Mouse (Mus musculus) midbrain, embryonic 11.5 days (tissue): Measurements from ENCODE around the gene Zkscan14. TPM values are rescaled to one million over a fixed set of nuclear protein-coding genes. Genes with fewer than 3 reads are reported as not detected.
"Not testable (repeated sequence)": the region's sequence is repeated elsewhere in the genome, so short reads cannot be mapped to it uniquely, and the experiment has no call there.

Experiments used
- ATAC-seq: fragments of 200-750 bp; cut with Nextera tagmentation; 2 replicates; pipeline ENCODE4 v1.8.0; 2017; ENCODE audit warnings: moderate TSS enrichment, moderate library complexity; ENCODE audit not compliant: low FRiP score
- DNase-seq: peaks from one replicate; pipeline ENCODE4 v3.0.0; 2015; ENCODE audit warnings: low spot score; ENCODE audit errors: missing footprints
- H3K27ac ChIP-seq: fragments of 300-500 bp; sonication (generic); 2 replicates; pipeline ENCODE4 v1.5.1; 2014; ENCODE audit warnings: low read depth, low read length
- H3K27me3 ChIP-seq: fragments of 300-500 bp; sonication (generic); 2 replicates; pipeline ENCODE4 v1.6.1; 2014; ENCODE audit warnings: mild to moderate bottlenecking, low read length, moderate library complexity, mixed read lengths; ENCODE audit not compliant: control insufficient read depth, insufficient read depth
- H3K36me3 ChIP-seq: fragments of 300-500 bp; sonication (generic); 2 replicates; pipeline ENCODE4 v1.6.1; 2014; ENCODE audit warnings: mild to moderate bottlenecking, low read length, moderate library complexity, mixed read lengths; ENCODE audit not compliant: control insufficient read depth, insufficient read depth
- H3K4me1 ChIP-seq: fragments of 300-500 bp; sonication (generic); 2 replicates; pipeline ENCODE4 v1.6.1; 2014; ENCODE audit warnings: low read length; ENCODE audit not compliant: control insufficient read depth, insufficient read depth
- H3K4me2 ChIP-seq: fragments of 300-500 bp; sonication (generic); 2 replicates; pipeline ENCODE4 v1.6.1; 2014; ENCODE audit warnings: mild to moderate bottlenecking, moderate library complexity
- H3K4me3 ChIP-seq: fragments of 300-500 bp; sonication (generic); 2 replicates; pipeline ENCODE4 v1.5.1; 2014; ENCODE audit warnings: low read depth, low read length
- H3K9ac ChIP-seq: fragments of 300-500 bp; sonication (generic); 2 replicates; pipeline ENCODE4 v1.6.1; 2014; ENCODE audit warnings: low read length
- H3K9me3 ChIP-seq: fragments of 300-500 bp; sonication (generic); 2 replicates; pipeline ENCODE4 v1.6.1; 2016; ENCODE audit warnings: low read length; ENCODE audit not compliant: control insufficient read depth
- WGBS: fragments of 180-500 bp; shearing (Covaris S2); extraction: QIAGEN DNeasy Blood & Tissue Kit; methylation state at CpG from one replicate; pipeline ENCODE4 v1.1.7; 2014; 5-methylcytosine and 5-hydroxymethylcytosine counted together
- polyA plus RNA-seq: library from polyadenylated mRNA; unstranded; fragments of >200 nt; fragmentation: Nextera tagmentation; extraction: Ambion mirVana; gene quantifications from 2 replicates; pipeline ENCODE4 v1.2.1, GENCODE M21; 2014

Zkscan14 gene
- 8.8 and 9.6 TPM in 2 replicates for polyA plus RNA-seq

DNA sequence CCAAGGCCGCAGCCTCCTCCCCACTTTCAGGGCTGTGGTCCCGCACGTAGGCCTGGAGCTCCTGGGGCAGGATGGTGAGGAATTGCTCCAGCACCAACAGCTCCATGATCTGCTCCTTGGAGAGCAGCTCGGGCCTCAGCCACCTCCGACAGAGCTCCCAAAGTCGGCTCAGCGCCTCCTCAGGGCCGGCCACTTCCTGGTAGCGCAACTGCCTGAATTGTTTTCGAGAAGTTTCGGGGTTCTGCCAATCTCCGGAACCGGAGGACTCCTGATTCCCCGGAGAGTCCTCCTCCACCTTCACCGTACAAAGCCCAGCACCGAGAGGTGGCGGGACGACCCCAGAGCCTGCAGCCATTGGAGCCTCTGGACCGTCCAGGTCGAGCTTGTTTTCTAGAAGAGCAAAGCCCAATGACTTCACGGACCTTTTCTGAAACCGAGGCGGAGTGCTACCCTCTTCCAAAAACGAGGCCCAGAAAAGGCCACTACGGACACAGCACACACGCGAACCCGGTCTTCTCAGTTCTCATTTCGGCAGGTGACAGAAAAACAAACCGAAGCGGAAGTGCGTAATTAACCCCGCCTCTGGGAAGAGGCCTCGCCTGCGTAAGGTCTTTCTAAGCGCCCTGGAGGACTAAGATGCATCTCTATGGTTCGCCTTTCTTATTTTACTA is at the start of gene Zkscan14:
TSS of gene Zkscan14 (minus strand) at position 548 of the 671 bp plus-strand sequence.
- peaks cover 14% of the 10 kb centered on the region for H3K4me1 ChIP-seq
- H3K4me2 ChIP-seq, result peak within 1 kb of the TSS; percentile 80
- H3K27ac ChIP-seq, result no peak within 1 kb of the TSS; the same call in 1 of the 2 replicates
- peak within 1 kb of the TSS; percentile 78 for H3K4me3 ChIP-seq
- 2% methylated on average over 37 of the region's 37 CpGs for WGBS
- peak within 1 kb of the TSS; percentile 68 for H3K9ac ChIP-seq
- no peaks in the 10 kb centered on the region for H3K27me3 ChIP-seq
- H3K9me3 ChIP-seq, result no peaks in the 10 kb centered on the region
- DNase-seq (peak; percentile 97), ATAC-seq (peak; percentile 28; the same call in 1 of the 2 replicates)
- no peaks in the 10 kb centered on the region for H3K36me3 ChIP-seq

GRCm38 (mm10) chr5:145249520-145249919 is 47.9 kb upstream of the Zkscan14 start:
- H3K36me3 ChIP-seq, result peaks cover 8% of the 10 kb centered on the region; the same call in 1 of the 2 replicates
- ATAC-seq (no peak), DNase-seq (no peak)
- no peaks in the 10 kb centered on the region for H3K9me3 ChIP-seq
- H3K4me1 ChIP-seq, result no peaks in the 10 kb centered on the region
- no peak overlapping the region for H3K4me2 ChIP-seq
- H3K9ac ChIP-seq, result no peak overlapping the region
- no peak overlapping the region for H3K4me3 ChIP-seq
- 95% methylated on average over 3 of the region's 3 CpGs for WGBS
- no peaks in the 10 kb centered on the region for H3K27me3 ChIP-seq
- no peak overlapping the region for H3K27ac ChIP-seq

- Histone ChIP-seq H3K27ac (no peak overlapping the region), H3K9me3 (no peaks in the 10 kb centered on the region), H3K27me3 (no peaks in the 10 kb centered on the region), H3K4me3 (no peak overlapping the region), H3K36me3 (peaks cover 17% of the 10 kb centered on the region), H3K9ac (no peak overlapping the region), H3K4me1 (peaks cover 7% of the 10 kb centered on the region), H3K4me2 (no peak overlapping the region)
- ATAC-seq (no peak), DNase-seq (no peak)
These were observed 33.0 kb upstream of the Zkscan14 start for GRCm38 (mm10) chr5:145234636-145235035.

GRCm38 (mm10) chr5:145231893-145232411 is 30.3 kb upstream of the Zkscan14 start:
- H3K4me1 ChIP-seq, result peaks cover 7% of the 10 kb centered on the region
- DNase-seq, result no peak
- whole genome bisulfite sequencing, result under 1% methylated on average over 49 of the region's 49 CpGs
- no peaks in the 10 kb centered on the region for H3K9me3 ChIP-seq
- H3K36me3 ChIP-seq, result peaks cover 17% of the 10 kb centered on the region
- peak; percentile 66 for ATAC-seq
- H3K4me3 ChIP-seq, result peak overlapping the region; percentile 98
- no peaks in the 10 kb centered on the region for H3K27me3 ChIP-seq
- peak overlapping the region; percentile 73 for H3K27ac ChIP-seq
- H3K9ac ChIP-seq, result peak overlapping the region; percentile 86
- H3K4me2 ChIP-seq, result peak overlapping the region; percentile 68

DNA sequence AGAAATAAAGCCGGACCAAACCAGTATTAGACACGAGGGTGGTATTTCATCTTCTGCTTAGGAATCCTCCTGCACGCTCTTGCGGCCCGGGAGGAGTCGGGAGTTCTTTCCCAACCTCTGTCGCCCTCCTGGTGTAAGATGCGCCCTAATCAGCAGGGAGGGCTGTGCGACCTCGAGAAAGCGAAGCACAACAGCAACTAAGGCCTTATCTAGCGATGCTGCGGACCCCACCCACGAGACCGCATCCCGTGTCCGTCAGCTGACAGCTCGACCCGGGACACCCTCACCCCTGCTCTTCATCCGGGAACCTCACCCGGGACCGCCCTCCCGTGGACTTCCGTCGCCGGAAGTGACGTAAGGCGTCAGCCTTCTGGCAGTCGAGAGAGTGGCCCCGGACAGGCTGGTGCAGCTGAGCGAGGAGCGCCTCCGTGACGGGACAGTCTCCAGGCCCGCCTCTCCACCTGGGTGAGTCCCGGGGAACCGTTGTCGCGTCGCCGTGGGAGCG is 29.8 kb upstream of the Zkscan14 start, which contains the start of gene Zfp655:
TSS of gene Zfp655 (plus strand) at position 349 of the 505 bp plus-strand sequence.
- Histone ChIP-seq H3K4me3 (peak within 1 kb of the TSS; percentile 98), H3K4me1 (peaks cover 7% of the 10 kb centered on the region), H3K9ac (peak within 1 kb of the TSS; percentile 86), H3K27ac (peak within 1 kb of the TSS; percentile 73), H3K27me3 (no peaks in the 10 kb centered on the region), H3K4me2 (peak within 1 kb of the TSS; percentile 68), H3K36me3 (peaks cover 17% of the 10 kb centered on the region), H3K9me3 (no peaks in the 10 kb centered on the region)
- WGBS, result under 1% methylated on average over 42 of the region's 42 CpGs
- peak; percentile 99 for ATAC-seq
- DNase-seq, result peak; percentile 99

DNA sequence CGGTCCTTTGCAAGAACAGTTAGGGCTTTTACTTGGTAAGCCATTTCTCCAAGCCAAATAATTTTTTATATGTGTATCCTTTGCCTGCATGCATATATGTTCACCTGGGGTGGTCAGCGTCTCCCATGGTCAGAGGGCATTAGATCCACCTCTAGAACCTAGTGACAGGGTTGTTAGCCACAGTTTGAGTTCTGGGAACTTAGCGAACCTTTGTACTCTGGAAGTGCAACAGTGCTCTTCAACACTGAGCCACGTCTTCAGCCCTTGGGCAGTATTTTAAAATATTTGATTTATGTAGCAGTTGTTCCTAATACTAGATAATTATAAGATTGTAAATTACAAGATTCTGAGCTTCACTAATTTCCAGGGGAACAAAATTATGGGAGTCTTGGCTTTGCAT is 29.0 kb upstream of the Zkscan14 start:
- no peak for DNase-seq
- Histone ChIP-seq H3K36me3 (peaks cover 15% of the 10 kb centered on the region), H3K27ac (no peak overlapping the region), H3K4me3 (peak overlapping the region; percentile 98; the same call in 1 of the 2 replicates), H3K4me1 (peaks cover 7% of the 10 kb centered on the region), H3K4me2 (peak overlapping the region; percentile 68), H3K27me3 (no peaks in the 10 kb centered on the region), H3K9ac (peak overlapping the region; percentile 86; the same call in 1 of the 2 replicates), H3K9me3 (no peaks in the 10 kb centered on the region)
- no peak for ATAC-seq
- 84% methylated on average over 4 of the region's 4 CpGs for WGBS

DNA sequence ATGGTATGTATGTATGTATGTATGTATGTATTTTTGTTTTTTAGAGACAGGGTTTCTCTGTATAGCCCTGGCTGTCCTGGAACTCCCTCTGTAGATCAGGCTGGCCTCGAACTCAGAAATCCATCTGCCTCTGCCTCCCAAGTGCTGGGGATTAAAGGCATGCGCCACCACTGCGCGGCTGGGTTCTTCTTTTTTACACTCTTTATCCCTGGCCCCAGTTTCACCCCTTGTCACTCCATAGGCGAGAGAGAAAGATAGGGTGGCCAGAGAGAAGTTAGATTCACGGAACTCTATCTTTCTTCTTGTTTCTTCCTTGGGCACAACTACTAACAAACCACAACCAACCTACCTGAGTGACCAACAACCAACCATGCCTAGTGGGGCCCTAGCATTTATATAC is 27.6 kb upstream of the Zkscan14 start:
- not testable (repeated sequence) for DNase-seq, H3K9me3 ChIP-seq, H3K4me2 ChIP-seq, H3K4me3 ChIP-seq, H3K27me3 ChIP-seq, H3K4me1 ChIP-seq, H3K36me3 ChIP-seq, H3K9ac ChIP-seq, ATAC-seq, H3K27ac ChIP-seq
- WGBS, result 86% methylated on average over 6 of the region's 6 CpGs

GRCm38 (mm10) chr5:145226453-145226852 is 24.8 kb upstream of the Zkscan14 start:
- H3K4me2 ChIP-seq, result no peak overlapping the region
- H3K9ac ChIP-seq, result no peak overlapping the region
- DNase-seq (no peak), ATAC-seq (no peak)
- H3K4me1 ChIP-seq, result peaks cover 2% of the 10 kb centered on the region; the same call in 1 of the 2 replicates
- 57% methylated on average over 2 of the region's 2 CpGs for WGBS
- H3K9me3 ChIP-seq, result no peaks in the 10 kb centered on the region
- H3K36me3 ChIP-seq, result no peaks in the 10 kb centered on the region; the same call in 1 of the 2 replicates
- no peak overlapping the region for H3K27ac ChIP-seq
- no peaks in the 10 kb centered on the region for H3K27me3 ChIP-seq
- H3K4me3 ChIP-seq, result no peak overlapping the region

- no peak overlapping the region for H3K4me2 ChIP-seq
- no peak for DNase-seq
- no peak overlapping the region for H3K9ac ChIP-seq
- peaks cover 13% of the 10 kb centered on the region for H3K36me3 ChIP-seq
- H3K9me3 ChIP-seq, result no peaks in the 10 kb centered on the region
- no peak for ATAC-seq
- no peaks in the 10 kb centered on the region for H3K27me3 ChIP-seq
- WGBS, result 83% methylated on average over 12 of the region's 12 CpGs
- H3K4me1 ChIP-seq, result no peaks in the 10 kb centered on the region
- no peak overlapping the region for H3K27ac ChIP-seq
- H3K4me3 ChIP-seq, result no peak overlapping the region
These were observed 21.7 kb upstream of the Zkscan14 start for GRCm38 (mm10) chr5:145223395-145223794.
